Mouse (Mus musculus) kidney, embryonic 15.5 days (tissue): ENCODE measurements around the gene Aagab. TPM values are rescaled to one million over a fixed set of nuclear protein-coding genes. Genes with fewer than 3 reads are reported as not detected.

Experiments
- ATAC-seq: fragments of 200-750 bp; cut with Nextera tagmentation; replicated peaks from 2 replicates; pipeline ENCODE4 v1.8.0; 2017; ENCODE audit warnings: moderate TSS enrichment; ENCODE audit not compliant: low FRiP score
- H3K27ac ChIP-seq: fragments of 300-500 bp; sonication (generic); 2 replicates; pipeline ENCODE4 v1.5.1; 2015; ENCODE audit warnings: mild to moderate bottlenecking, inconsistent platforms
- H3K27me3 ChIP-seq: fragments of 300-500 bp; sonication (generic); 2 replicates; pipeline ENCODE4 v1.6.1; 2015; ENCODE audit warnings: inconsistent platforms
- H3K36me3 ChIP-seq: fragments of 300-500 bp; sonication (generic); 2 replicates; pipeline ENCODE4 v1.6.1; 2015; ENCODE audit warnings: inconsistent platforms
- H3K4me1 ChIP-seq: fragments of 300-500 bp; sonication (generic); 2 replicates; pipeline ENCODE4 v1.6.1; 2015; ENCODE audit warnings: inconsistent platforms
- H3K4me2 ChIP-seq: fragments of 300-500 bp; sonication (generic); 2 replicates; pipeline ENCODE4 v1.6.1; 2015; ENCODE audit warnings: moderate library complexity, mild to moderate bottlenecking, inconsistent platforms
- H3K4me3 ChIP-seq: fragments of 300-500 bp; sonication (generic); replicated peaks from 2 replicates; pipeline ENCODE4 v1.5.1; 2015; ENCODE audit warnings: mild to moderate bottlenecking, inconsistent platforms
- H3K9ac ChIP-seq: fragments of 300-500 bp; sonication (generic); 2 replicates; pipeline ENCODE4 v1.6.1; 2015; ENCODE audit warnings: mild to moderate bottlenecking, inconsistent platforms
- H3K9me3 ChIP-seq: fragments of 300-500 bp; sonication (generic); replicated peaks from 2 replicates; pipeline ENCODE4 v1.6.1; 2016; ENCODE audit warnings: inconsistent platforms
- WGBS: fragments of 180-500 bp; shearing (Covaris S2); methylation state at CpG from one replicate; pipeline ENCODE4 v1.1.7; 2015; ENCODE audit warnings: mixed read lengths; 5-methylcytosine and 5-hydroxymethylcytosine counted together
- polyA plus RNA-seq: library from polyadenylated mRNA; unstranded; fragments of >200 nt; fragmentation: Nextera tagmentation; extraction: Ambion mirVana; gene quantifications from 2 replicates; pipeline ENCODE4 v1.2.1, GENCODE M21; 2015

Gene Aagab
- polyA plus RNA-seq = 32.7 and 33.3 TPM in 2 replicates

DNA sequence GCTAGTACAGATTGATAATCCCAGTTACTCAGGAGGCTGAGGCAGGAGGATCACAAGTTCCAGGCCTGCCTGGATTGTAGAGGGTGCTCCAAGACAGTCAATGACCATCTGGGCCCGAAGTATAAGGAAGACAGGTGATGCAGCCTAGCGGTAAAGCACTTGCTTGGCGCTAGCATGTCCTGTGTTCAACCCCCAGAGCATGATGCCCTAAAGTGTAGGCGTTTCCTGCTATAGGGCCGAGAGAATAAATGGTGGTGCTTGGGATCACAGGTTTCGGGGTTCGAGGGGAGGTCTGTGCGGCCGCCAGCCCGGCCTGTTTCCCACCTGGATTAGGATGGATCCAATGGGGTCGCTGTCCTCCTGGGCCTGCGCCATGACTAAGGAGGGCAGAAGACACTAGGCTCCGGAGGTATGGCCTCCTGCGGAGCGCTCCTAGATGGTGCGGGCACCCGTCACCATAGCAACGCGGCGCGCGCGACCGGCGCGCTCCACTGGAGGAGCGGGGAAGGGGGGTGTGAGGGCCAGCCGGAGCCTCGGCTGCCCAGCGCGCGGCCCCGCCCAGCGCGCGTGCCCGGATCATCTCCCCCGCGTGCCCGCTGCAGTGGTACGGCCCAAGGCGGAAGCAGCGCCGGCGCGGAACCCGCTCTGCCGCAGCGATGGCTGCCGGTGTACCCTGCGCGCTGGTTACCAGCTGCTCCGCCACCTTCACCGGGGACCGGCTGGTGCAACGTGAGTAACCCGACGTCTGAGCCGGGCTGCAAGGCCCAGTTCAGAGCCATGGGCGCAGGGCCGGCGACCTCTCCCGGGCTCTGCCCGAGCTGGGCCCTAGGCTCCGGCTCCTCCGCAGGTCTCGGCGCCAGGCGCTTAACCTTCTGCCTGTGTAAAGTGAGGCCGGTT is at the start of gene Aagab, which contains the start of gene Iqch:
Gene Aagab, plus strand, starts transcription at position 618 of the 897 bp plus-strand sequence.
Gene Iqch, minus strand, starts transcription at position 451 of the 897 bp plus-strand sequence.
- Histone ChIP-seq H3K9ac (peak within 1 kb of the TSS; percentile 75), H3K36me3 (no peaks in the 10 kb centered on the region), H3K27ac (peak within 1 kb of the TSS; percentile 63), H3K27me3 (no peaks in the 10 kb centered on the region), H3K4me3 (peak within 1 kb of the TSS; percentile 90), H3K4me2 (peak within 1 kb of the TSS; percentile 66), H3K9me3 (no peaks in the 10 kb centered on the region), H3K4me1 (peaks cover 24% of the 10 kb centered on the region)
- ATAC-seq = peak; percentile 99
- 1% methylated on average over 68 of the region's 70 CpGs for WGBS

- 75% methylated on average over 3 of the region's 3 CpGs for WGBS
Observed at GRCm38 (mm10) chr9:63553628-63554027, 48.8 kb upstream of the Aagab start.

DNA sequence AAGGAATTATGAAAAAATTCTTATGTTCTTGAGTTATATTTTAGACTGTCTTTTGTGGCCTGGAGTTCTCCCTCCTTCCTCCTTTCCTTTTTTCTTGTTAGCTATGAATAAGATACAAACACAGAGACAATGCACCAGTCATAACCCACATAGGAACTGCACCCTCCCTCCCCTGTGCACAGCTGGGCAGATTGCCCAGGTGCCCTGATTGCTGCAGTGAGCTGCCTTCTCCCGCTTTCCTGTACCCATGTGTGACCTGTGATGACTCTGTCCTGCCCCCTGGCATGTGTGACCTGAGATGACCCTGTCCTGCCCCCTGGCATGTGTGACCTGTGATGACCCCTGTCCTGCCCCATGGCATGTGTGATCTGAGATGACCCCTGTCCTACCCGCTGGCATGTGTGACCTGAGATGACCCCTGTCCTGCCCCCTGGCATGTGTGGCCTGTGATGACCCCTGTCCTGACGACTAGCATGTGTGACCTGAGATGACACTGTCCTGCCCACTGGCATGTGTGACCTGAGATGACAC is 46.9 kb upstream of the Aagab start:
- WGBS = 59% methylated on average over 3 of the region's 3 CpGs
- Histone ChIP-seq H3K9me3 (no peaks in the 10 kb centered on the region), H3K9ac (no peak overlapping the region), H3K4me3 (no peak overlapping the region), H3K27me3 (no peaks in the 10 kb centered on the region), H3K4me2 (no peak overlapping the region), H3K27ac (no peak overlapping the region), H3K36me3 (no peaks in the 10 kb centered on the region), H3K4me1 (no peaks in the 10 kb centered on the region)
- ATAC-seq = no peak

More at GRCm38 (mm10) chr9:63553628-63554027, 48.8 kb upstream of the Aagab start:
- H3K27ac ChIP-seq = no peak overlapping the region
- no peaks in the 10 kb centered on the region for H3K36me3 ChIP-seq
- peaks cover 3% of the 10 kb centered on the region; the same call in 1 of the 2 replicates for H3K27me3 ChIP-seq
- H3K4me3 ChIP-seq = no peak overlapping the region
- no peak overlapping the region for H3K4me2 ChIP-seq
- H3K9ac ChIP-seq = no peak overlapping the region
- H3K9me3 ChIP-seq = no peaks in the 10 kb centered on the region
- H3K4me1 ChIP-seq = no peaks in the 10 kb centered on the region
- no peak for ATAC-seq

GRCm38 (mm10) chr9:63556316-63556715 is 46.1 kb upstream of the Aagab start:
- Histone ChIP-seq H3K27ac (no peak overlapping the region), H3K4me2 (no peak overlapping the region), H3K36me3 (no peaks in the 10 kb centered on the region), H3K9me3 (no peaks in the 10 kb centered on the region), H3K4me1 (no peaks in the 10 kb centered on the region), H3K9ac (no peak overlapping the region), H3K27me3 (no peaks in the 10 kb centered on the region), H3K4me3 (no peak overlapping the region)
- 86% methylated on average over 1 of the region's 1 CpGs for WGBS
- no peak for ATAC-seq

DNA sequence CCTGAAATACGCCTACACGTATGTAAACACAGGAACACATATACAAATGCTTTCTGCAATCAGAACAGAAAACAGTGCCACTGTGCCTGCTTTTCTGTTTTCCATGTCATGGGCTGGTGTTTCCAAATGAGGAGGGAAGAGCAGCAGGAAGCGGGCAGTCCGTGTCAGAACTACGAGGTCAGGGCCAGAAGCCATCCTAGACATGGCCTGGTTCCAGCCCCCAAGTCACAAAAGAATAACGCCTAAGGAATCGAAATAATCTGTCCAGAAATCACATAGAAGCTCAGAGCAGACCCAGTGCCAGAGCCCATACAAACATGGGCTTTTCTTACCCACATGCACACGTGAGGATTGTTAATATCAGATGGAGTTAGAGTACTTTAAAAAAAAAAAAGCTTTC is 45.5 kb upstream of the Aagab start:
- H3K27me3 ChIP-seq = no peaks in the 10 kb centered on the region
- 78% methylated on average over 8 of the region's 8 CpGs for WGBS
- H3K4me1 ChIP-seq = no peaks in the 10 kb centered on the region
- H3K36me3 ChIP-seq = no peaks in the 10 kb centered on the region
- no peak overlapping the region for H3K4me3 ChIP-seq
- H3K27ac ChIP-seq = no peak overlapping the region
- no peak overlapping the region for H3K9ac ChIP-seq
- ATAC-seq = no peak
- H3K4me2 ChIP-seq = no peak overlapping the region
- no peaks in the 10 kb centered on the region for H3K9me3 ChIP-seq

- Histone ChIP-seq H3K9me3 (no peaks in the 10 kb centered on the region), H3K4me2 (no peak overlapping the region), H3K27me3 (no peaks in the 10 kb centered on the region), H3K36me3 (no peaks in the 10 kb centered on the region), H3K4me1 (no peaks in the 10 kb centered on the region), H3K27ac (no peak overlapping the region), H3K9ac (no peak overlapping the region), H3K4me3 (no peak overlapping the region)
- ATAC-seq = no peak
- WGBS = 52% methylated on average over 8 of the region's 8 CpGs
Observed at GRCm38 (mm10) chr9:63561931-63562330, 40.5 kb upstream of the Aagab start.

DNA sequence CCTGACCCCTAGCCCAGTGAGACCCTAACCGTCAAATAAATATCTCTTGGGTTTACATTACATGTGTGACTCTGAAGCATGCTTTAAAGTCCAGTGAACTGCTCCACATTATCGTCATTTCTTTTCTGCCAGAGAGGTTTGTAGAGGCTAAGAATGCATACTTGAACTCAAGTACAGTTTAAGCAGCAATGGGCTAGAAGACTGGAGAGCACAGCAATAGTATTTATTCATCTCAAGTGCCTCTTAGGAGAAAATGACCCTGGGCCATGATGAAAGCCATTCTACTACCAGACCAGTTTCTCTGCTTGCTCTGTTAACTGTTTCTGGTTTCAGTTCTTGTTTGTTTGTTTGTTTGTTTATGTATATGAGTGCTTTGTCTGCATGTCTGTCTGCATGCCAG is 39.0 kb upstream of the Aagab start:
- WGBS = 78% methylated on average over 2 of the region's 2 CpGs

DNA sequence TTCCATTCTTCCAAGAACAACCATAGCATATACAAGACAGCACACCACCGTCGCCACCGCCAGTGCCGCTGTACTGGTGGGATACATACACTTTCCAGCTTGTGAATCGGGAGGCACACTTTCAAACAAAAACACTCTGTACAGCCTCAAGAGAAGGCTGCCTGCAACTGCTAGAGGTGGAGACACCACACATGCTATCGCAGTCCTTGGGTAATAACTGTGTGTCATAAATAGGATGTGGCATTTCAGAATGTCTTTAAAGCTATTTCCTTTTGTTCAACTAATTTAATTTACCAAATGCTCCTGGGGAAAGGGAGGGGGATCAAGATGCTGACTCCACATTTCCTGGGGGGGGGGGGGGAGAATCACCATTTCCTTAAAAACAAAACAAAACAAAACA is 34.1 kb upstream of the Aagab start:
- no peak overlapping the region for H3K4me3 ChIP-seq
- no peaks in the 10 kb centered on the region for H3K36me3 ChIP-seq
- H3K9ac ChIP-seq = no peak overlapping the region
- 78% methylated on average over 6 of the region's 6 CpGs for WGBS
- peak overlapping the region; percentile 23; the same call in 1 of the 2 replicates for H3K27ac ChIP-seq
- ATAC-seq = no peak
- peaks cover 24% of the 10 kb centered on the region for H3K4me1 ChIP-seq
- H3K9me3 ChIP-seq = no peaks in the 10 kb centered on the region
- H3K4me2 ChIP-seq = no peak overlapping the region
- H3K27me3 ChIP-seq = no peaks in the 10 kb centered on the region

More for the DNA sequence above, 39.0 kb upstream of the Aagab start:
- Histone ChIP-seq H3K9me3 (no peaks in the 10 kb centered on the region), H3K9ac (no peak overlapping the region), H3K4me2 (no peak overlapping the region), H3K27me3 (no peaks in the 10 kb centered on the region), H3K4me1 (peaks cover 6% of the 10 kb centered on the region), H3K36me3 (no peaks in the 10 kb centered on the region), H3K4me3 (no peak overlapping the region), H3K27ac (no peak overlapping the region)
- no peak for ATAC-seq

- WGBS = 32% methylated on average over 8 of the region's 8 CpGs
- ATAC-seq = no peak
Observed at GRCm38 (mm10) chr9:63568808-63569207, 33.7 kb upstream of the Aagab start.

GRCm38 (mm10) chr9:63571895-63572294 is 30.6 kb upstream of the Aagab start:
- ATAC-seq = no peak
- 24% methylated on average over 6 of the region's 6 CpGs for WGBS

More at GRCm38 (mm10) chr9:63568808-63569207, 33.7 kb upstream of the Aagab start:
- H3K36me3 ChIP-seq = no peaks in the 10 kb centered on the region
- H3K27ac ChIP-seq = peak overlapping the region; percentile 23; the same call in 1 of the 2 replicates
- no peaks in the 10 kb centered on the region for H3K9me3 ChIP-seq
- H3K4me3 ChIP-seq = no peak overlapping the region
- no peaks in the 10 kb centered on the region for H3K27me3 ChIP-seq
- H3K4me1 ChIP-seq = peaks cover 24% of the 10 kb centered on the region
- peak overlapping the region; percentile 25; the same call in 1 of the 2 replicates for H3K4me2 ChIP-seq
- H3K9ac ChIP-seq = no peak overlapping the region

GRCm38 (mm10) chr9:63572874-63573273 is 29.6 kb upstream of the Aagab start:
- H3K4me2 ChIP-seq = no peak overlapping the region
- ATAC-seq = no peak
- H3K9ac ChIP-seq = no peak overlapping the region
- H3K36me3 ChIP-seq = no peaks in the 10 kb centered on the region
- no peaks in the 10 kb centered on the region for H3K27me3 ChIP-seq
- no peaks in the 10 kb centered on the region for H3K9me3 ChIP-seq
- H3K4me3 ChIP-seq = no peak overlapping the region
- peaks cover 23% of the 10 kb centered on the region for H3K4me1 ChIP-seq
- 66% methylated on average over 7 of the region's 7 CpGs for WGBS
- no peak overlapping the region for H3K27ac ChIP-seq

More at GRCm38 (mm10) chr9:63571895-63572294, 30.6 kb upstream of the Aagab start:
- Histone ChIP-seq H3K4me2 (no peak overlapping the region), H3K36me3 (no peaks in the 10 kb centered on the region), H3K27me3 (no peaks in the 10 kb centered on the region), H3K9me3 (no peaks in the 10 kb centered on the region), H3K4me3 (no peak overlapping the region), H3K9ac (no peak overlapping the region), H3K27ac (0 out of 2 replicates have a peak overlapping the region, but pooled peaks have one; percentile 27), H3K4me1 (peaks cover 24% of the 10 kb centered on the region)

GRCm38 (mm10) chr9:63577469-63577868 is 25.0 kb upstream of the Aagab start:
- ATAC-seq = no peak
- 87% methylated on average over 3 of the region's 3 CpGs for WGBS

More at GRCm38 (mm10) chr9:63577469-63577868, 25.0 kb upstream of the Aagab start:
- H3K9me3 ChIP-seq = no peaks in the 10 kb centered on the region
- no peaks in the 10 kb centered on the region for H3K36me3 ChIP-seq
- no peak overlapping the region for H3K27ac ChIP-seq
- no peak overlapping the region for H3K4me3 ChIP-seq
- no peak overlapping the region for H3K9ac ChIP-seq
- H3K4me2 ChIP-seq = no peak overlapping the region
- no peaks in the 10 kb centered on the region for H3K4me1 ChIP-seq
- H3K27me3 ChIP-seq = no peaks in the 10 kb centered on the region
